Mouse (Mus musculus) bone marrow macrophage, adult 2 months (primary cell): ENCODE measurements around the gene Cry2.

ENCODE experiments used
- CTCF ChIP-seq: IDR thresholded peaks from 2 replicates; pipeline ENCODE4 v1.5.1; 2012; ENCODE audit warnings: low read depth, mild to moderate bottlenecking, low read length, moderate library complexity
- POLR2A ChIP-seq: IDR thresholded peaks from 2 replicates; pipeline ENCODE4 v1.6.1; 2012; ENCODE audit warnings: mild to moderate bottlenecking, low read depth, low read length, borderline replicate concordance

GRCm38 (mm10) chr2:92374514-92374913 is 59.3 kb downstream of the Cry2 start, which contains the start of the genes Pex16 and Large2:
- TF ChIP-seq CTCF (no peak), POLR2A (no peak)
